Mouse (Mus musculus) testis, adult 2 months (tissue): ENCODE results near the gene Ccm2l.

ENCODE experiments used
- CTCF ChIP-seq: fragments of 200-500 bp; IDR thresholded peaks from 2 replicates; pipeline ENCODE4 v1.5.1; 2012; ENCODE audit warnings: low read depth, mild to moderate bottlenecking, inconsistent platforms, low read length, moderate library complexity; ENCODE audit not compliant: control insufficient read depth, insufficient read depth, insufficient replicate concordance
- POLR2A ChIP-seq: fragments of 200-500 bp; IDR thresholded peaks from 2 replicates; pipeline ENCODE4 v1.6.1; 2012; ENCODE audit warnings: low read depth, mild to moderate bottlenecking, inconsistent platforms, low read length, moderate library complexity; ENCODE audit not compliant: control insufficient read depth

- no peak for TF ChIP-seq CTCF
- no peak for TF ChIP-seq POLR2A
Measured at GRCm38 (mm10) chr2:153043886-153044285, 21.9 kb upstream of the Ccm2l start.
